Mouse (Mus musculus): ENCODE results near the gene Fosl2. TPM values are rescaled to one million over a fixed set of nuclear protein-coding genes. Genes with fewer than 3 reads are reported as not detected.

The Fosl2 gene
- total RNA-seq (2021): 206 and 280 TPM in 2 replicates
- long read RNA-seq, experiment 1, full-length matches to known transcripts: 6 of 48 reads
- long read RNA-seq, experiment 1, partial matches to known transcripts: 0 of 48 reads
- long read RNA-seq, experiment 1, other reads (novel, unspliced or antisense): 42 of 48 reads
- long read RNA-seq, experiment 2, full-length matches to known transcripts: 6 of 33 reads
- long read RNA-seq, experiment 2, partial matches to known transcripts: 0 of 33 reads
- long read RNA-seq, experiment 2, other reads (novel, unspliced or antisense): 27 of 33 reads

GRCm38 (mm10) chr5:32135336-32136206 lies at the start of gene Fosl2:
Fosl2 (plus strand) TSS chr5:32135801.
- peak; percentile 98 for DNase-seq

- no peak for DNase-seq
Measured at GRCm38 (mm10) chr5:32085971-32086370, 49.6 kb upstream of the Fosl2 start.

- no peak for DNase-seq
Measured at GRCm38 (mm10) chr5:32086526-32087090, 49.0 kb upstream of the Fosl2 start.

- peak; percentile 25 for DNase-seq
Measured at GRCm38 (mm10) chr5:32089481-32089880, 46.1 kb upstream of the Fosl2 start.

- DNase-seq: no peak
Measured at GRCm38 (mm10) chr5:32092281-32092680, 43.3 kb upstream of the Fosl2 start.

GRCm38 (mm10) chr5:32098691-32099090 lies 36.9 kb upstream of the Fosl2 start:
- DNase-seq: no peak

GRCm38 (mm10) chr5:32102484-32102883 lies 33.1 kb upstream of the Fosl2 start:
- peak; percentile 83 for DNase-seq

GRCm38 (mm10) chr5:32102971-32103431 lies 32.6 kb upstream of the Fosl2 start:
- DNase-seq: peak; percentile 52

- no peak for DNase-seq
Measured at GRCm38 (mm10) chr5:32103545-32103944, 32.1 kb upstream of the Fosl2 start.

GRCm38 (mm10) chr5:32104119-32104990 lies 31.2 kb upstream of the Fosl2 start:
- no peak for DNase-seq

GRCm38 (mm10) chr5:32106473-32107140 lies 29.0 kb upstream of the Fosl2 start:
- no peak for DNase-seq

- no peak for DNase-seq
Measured at GRCm38 (mm10) chr5:32110651-32111050, 24.9 kb upstream of the Fosl2 start.

GRCm38 (mm10) chr5:32112206-32112916 lies 23.2 kb upstream of the Fosl2 start:
- no peak for DNase-seq

- DNase-seq: no peak
Measured at GRCm38 (mm10) chr5:32120901-32121376, 14.7 kb upstream of the Fosl2 start.

GRCm38 (mm10) chr5:32121936-32122335 lies 13.7 kb upstream of the Fosl2 start:
- DNase-seq: no peak

- DNase-seq: no peak
Measured at GRCm38 (mm10) chr5:32122363-32122762, 13.2 kb upstream of the Fosl2 start.

GRCm38 (mm10) chr5:32124957-32125356 lies 10.6 kb upstream of the Fosl2 start:
- no peak for DNase-seq

GRCm38 (mm10) chr5:32127226-32127625 lies 8.4 kb upstream of the Fosl2 start:
- no peak for DNase-seq

GRCm38 (mm10) chr5:32127927-32128326 lies 7.7 kb upstream of the Fosl2 start:
- DNase-seq: no peak

GRCm38 (mm10) chr5:32132971-32133501 lies 2.6 kb upstream of the Fosl2 start:
- DNase-seq: peak; percentile 84

All from adrenal gland, postnatal 14 days (tissue).